Mouse (Mus musculus) lung, adult 2 months (tissue): ENCODE data around the gene Cacna2d4.

Experiments
- CTCF ChIP-seq: fragments of 200-500 bp; IDR thresholded peaks from 2 replicates; pipeline ENCODE4 v1.5.1; 2011; ENCODE audit warnings: mild to moderate bottlenecking, low read length, control low read depth; ENCODE audit not compliant: insufficient read depth
- POLR2A ChIP-seq: fragments of 200-500 bp; IDR thresholded peaks from 2 replicates; pipeline ENCODE4 v1.6.1; 2011; ENCODE audit warnings: low read depth, mild to moderate bottlenecking, control low read depth, low read length, borderline replicate concordance; ENCODE audit errors: extremely low read depth

- TF ChIP-seq CTCF (no peak), POLR2A (no peak)
Observed at GRCm38 (mm10) chr6:119332111-119332510, 95.8 kb downstream of the Cacna2d4 start.
